Mouse (Mus musculus) neural tube, embryonic 13.5 days (tissue): ENCODE data around the gene Gm20388. TPM values are rescaled to one million over a fixed set of nuclear protein-coding genes. Genes with fewer than 3 reads are reported as not detected.
A peak's percentile ranks its signal among the peaks of the same experiment; 100 is the strongest.

Experiments used
- ATAC-seq: fragments of 200-750 bp; cut with Nextera tagmentation; 2 replicates; pipeline ENCODE4 v1.8.0; 2017; ENCODE audit warnings: low read depth, mild to moderate bottlenecking, moderate TSS enrichment, moderate library complexity
- H3K27ac ChIP-seq: fragments of 300-500 bp; sonication (generic); replicated peaks from 2 replicates; pipeline ENCODE4 v1.5.1; 2015; ENCODE audit warnings: moderate library complexity, mild to moderate bottlenecking, inconsistent platforms
- H3K27me3 ChIP-seq: fragments of 300-500 bp; sonication (generic); 2 replicates; pipeline ENCODE4 v1.6.1; 2015; ENCODE audit warnings: mild to moderate bottlenecking, inconsistent platforms
- H3K36me3 ChIP-seq: fragments of 300-500 bp; sonication (generic); 2 replicates; pipeline ENCODE4 v1.6.1; 2015; ENCODE audit warnings: mild to moderate bottlenecking, inconsistent platforms
- H3K4me1 ChIP-seq: fragments of 300-500 bp; sonication (generic); replicated peaks from 2 replicates; pipeline ENCODE4 v1.6.1; 2015; ENCODE audit warnings: inconsistent platforms
- H3K4me2 ChIP-seq: fragments of 300-500 bp; sonication (generic); 2 replicates; pipeline ENCODE4 v1.6.1; 2015; ENCODE audit warnings: inconsistent platforms, mild to moderate bottlenecking, moderate library complexity
- H3K4me3 ChIP-seq: fragments of 300-500 bp; sonication (generic); 2 replicates; pipeline ENCODE4 v1.5.1; 2015; ENCODE audit warnings: mild to moderate bottlenecking, inconsistent platforms
- H3K9ac ChIP-seq: fragments of 300-500 bp; sonication (generic); 2 replicates; pipeline ENCODE4 v1.6.1; 2015; ENCODE audit warnings: moderate library complexity, mild to moderate bottlenecking, inconsistent platforms
- H3K9me3 ChIP-seq: fragments of 300-500 bp; sonication (generic); 2 replicates; pipeline ENCODE4 v1.6.1; 2016; ENCODE audit warnings: inconsistent platforms
- WGBS: fragments of 180-500 bp; shearing (Covaris S2); methylation state at CpG from one replicate; pipeline ENCODE4 v1.1.7; 2015; 5-methylcytosine and 5-hydroxymethylcytosine counted together
- polyA plus RNA-seq: library from polyadenylated mRNA; unstranded; fragments of >200 nt; fragmentation: Nextera tagmentation; extraction: Ambion mirVana; gene quantifications from 2 replicates; pipeline ENCODE4 v1.2.1, GENCODE M21; 2015

The Gm20388 gene
- polyA plus RNA-seq, 1 experiment from 2014 or later: 0.27 TPM

GRCm38 (mm10) chr8:122775285-122776155 is 2864.9 kb downstream of the Gm20388 start, which contains the start of gene Acsf3:
Gene Acsf3 (plus strand): TSS chr8:122775486.
- Histone ChIP-seq H3K4me2 (peak within 1 kb of the TSS; percentile 81), H3K9ac (peak within 1 kb of the TSS; percentile 90), H3K4me3 (peak within 1 kb of the TSS; percentile 71), H3K9me3 (no peaks in the 10 kb centered on the region), H3K27me3 (peaks cover 23% of the 10 kb centered on the region), H3K27ac (0 out of 2 replicates have a peak within 1 kb of the TSS, but pooled peaks have one; percentile 16), H3K4me1 (peaks cover 17% of the 10 kb centered on the region), H3K36me3 (peaks cover 6% of the 10 kb centered on the region)
- peak; percentile 70; the same call in 1 of the 2 replicates for ATAC-seq
- 1% methylated on average over 50 of the region's 50 CpGs for WGBS

- no peak overlapping the region for H3K4me3 ChIP-seq
- no peak for ATAC-seq
- no peak overlapping the region for H3K27ac ChIP-seq
- no peak overlapping the region for H3K9ac ChIP-seq
- peaks cover 27% of the 10 kb centered on the region for H3K36me3 ChIP-seq
- H3K4me1 ChIP-seq: peaks cover 17% of the 10 kb centered on the region
- H3K27me3 ChIP-seq: peaks cover 19% of the 10 kb centered on the region
- 90% methylated on average over 6 of the region's 6 CpGs for WGBS
- H3K9me3 ChIP-seq: no peaks in the 10 kb centered on the region
- H3K4me2 ChIP-seq: no peak overlapping the region
Observed at GRCm38 (mm10) chr8:122777701-122778100, 2867.1 kb downstream of the Gm20388 start.

GRCm38 (mm10) chr8:122778703-122779239 is 2868.1 kb downstream of the Gm20388 start:
- WGBS: 82% methylated on average over 3 of the region's 3 CpGs
- H3K36me3 ChIP-seq: peaks cover 38% of the 10 kb centered on the region
- no peak overlapping the region for H3K9ac ChIP-seq
- H3K4me1 ChIP-seq: peaks cover 17% of the 10 kb centered on the region
- peaks cover 10% of the 10 kb centered on the region; the same call in 1 of the 2 replicates for H3K27me3 ChIP-seq
- H3K4me2 ChIP-seq: no peak overlapping the region
- ATAC-seq: no peak
- H3K9me3 ChIP-seq: no peaks in the 10 kb centered on the region
- H3K4me3 ChIP-seq: no peak overlapping the region
- no peak overlapping the region for H3K27ac ChIP-seq

- peaks cover 42% of the 10 kb centered on the region for H3K36me3 ChIP-seq
- H3K9me3 ChIP-seq: no peaks in the 10 kb centered on the region
- peaks cover 17% of the 10 kb centered on the region for H3K4me1 ChIP-seq
- 0 out of 2 replicates have a peak, but pooled peaks cover 7% of the 10 kb centered on the region for H3K27me3 ChIP-seq
- no peak overlapping the region for H3K27ac ChIP-seq
- 74% methylated on average over 9 of the region's 9 CpGs for WGBS
- no peak overlapping the region for H3K4me3 ChIP-seq
- no peak overlapping the region for H3K4me2 ChIP-seq
- H3K9ac ChIP-seq: no peak overlapping the region
- ATAC-seq: no peak
Observed at GRCm38 (mm10) chr8:122779255-122779654, 2868.6 kb downstream of the Gm20388 start.

- no peak for ATAC-seq
- 88% methylated on average over 1 of the region's 1 CpGs for WGBS
- H3K27ac ChIP-seq: no peak overlapping the region
- no peak overlapping the region for H3K4me2 ChIP-seq
- no peaks in the 10 kb centered on the region for H3K4me1 ChIP-seq
- no peaks in the 10 kb centered on the region for H3K9me3 ChIP-seq
- H3K4me3 ChIP-seq: no peak overlapping the region
- peaks cover 92% of the 10 kb centered on the region for H3K36me3 ChIP-seq
- no peak overlapping the region for H3K9ac ChIP-seq
- H3K27me3 ChIP-seq: no peaks in the 10 kb centered on the region
Observed at GRCm38 (mm10) chr8:122784756-122785155, 2874.1 kb downstream of the Gm20388 start.

- Histone ChIP-seq H3K4me1 (peaks cover 22% of the 10 kb centered on the region), H3K4me2 (no peak overlapping the region), H3K9ac (no peak overlapping the region), H3K36me3 (peaks cover 65% of the 10 kb centered on the region), H3K27me3 (no peaks in the 10 kb centered on the region), H3K9me3 (no peaks in the 10 kb centered on the region), H3K27ac (no peak overlapping the region), H3K4me3 (no peak overlapping the region)
- ATAC-seq: no peak
- 92% methylated on average over 5 of the region's 5 CpGs for WGBS
Observed at GRCm38 (mm10) chr8:122789796-122790195, 2879.2 kb downstream of the Gm20388 start.

GRCm38 (mm10) chr8:122793375-122794174 is 2882.9 kb downstream of the Gm20388 start:
- Histone ChIP-seq H3K27ac (peak overlapping the region; percentile 92), H3K4me1 (peaks cover 24% of the 10 kb centered on the region), H3K27me3 (no peaks in the 10 kb centered on the region), H3K9ac (peak overlapping the region; percentile 38), H3K4me2 (no peak overlapping the region), H3K4me3 (no peak overlapping the region), H3K9me3 (no peaks in the 10 kb centered on the region), H3K36me3 (peaks cover 32% of the 10 kb centered on the region)
- WGBS: 52% methylated on average over 18 of the region's 18 CpGs
- ATAC-seq: peak; percentile 82

- Histone ChIP-seq H3K4me2 (no peak overlapping the region), H3K9me3 (no peaks in the 10 kb centered on the region), H3K27ac (peak overlapping the region; percentile 92), H3K4me3 (no peak overlapping the region), H3K4me1 (peaks cover 24% of the 10 kb centered on the region), H3K9ac (peak overlapping the region; percentile 38), H3K36me3 (peaks cover 27% of the 10 kb centered on the region), H3K27me3 (no peaks in the 10 kb centered on the region)
- 58% methylated on average over 5 of the region's 5 CpGs for WGBS
- no peak; the same call in 1 of the 2 replicates for ATAC-seq
Observed at GRCm38 (mm10) chr8:122794175-122794454, 2883.5 kb downstream of the Gm20388 start.

GRCm38 (mm10) chr8:122803906-122804761 is 2893.5 kb downstream of the Gm20388 start:
- H3K27ac ChIP-seq: peak overlapping the region; percentile 93
- peaks cover 64% of the 10 kb centered on the region for H3K4me1 ChIP-seq
- peak; percentile 87 for ATAC-seq
- no peak overlapping the region for H3K4me3 ChIP-seq
- H3K27me3 ChIP-seq: no peaks in the 10 kb centered on the region
- H3K4me2 ChIP-seq: peak overlapping the region; percentile 21; the same call in 1 of the 2 replicates
- no peaks in the 10 kb centered on the region for H3K9me3 ChIP-seq
- WGBS: 9% methylated on average over 15 of the region's 15 CpGs
- peaks cover 4% of the 10 kb centered on the region; the same call in 1 of the 2 replicates for H3K36me3 ChIP-seq
- peak overlapping the region; percentile 26 for H3K9ac ChIP-seq

GRCm38 (mm10) chr8:122805349-122805748 is 2894.7 kb downstream of the Gm20388 start:
- Histone ChIP-seq H3K27ac (peak overlapping the region; percentile 93), H3K4me1 (peaks cover 69% of the 10 kb centered on the region)
- WGBS: 18% methylated on average over 3 of the region's 3 CpGs

GRCm38 (mm10) chr8:122806956-122807538 is 2896.4 kb downstream of the Gm20388 start:
- WGBS: 33% methylated on average over 7 of the region's 7 CpGs

More at GRCm38 (mm10) chr8:122805349-122805748, 2894.7 kb downstream of the Gm20388 start:
- H3K4me2 ChIP-seq: no peak overlapping the region
- no peak overlapping the region for H3K4me3 ChIP-seq
- no peaks in the 10 kb centered on the region for H3K27me3 ChIP-seq
- no peaks in the 10 kb centered on the region for H3K36me3 ChIP-seq
- no peaks in the 10 kb centered on the region for H3K9me3 ChIP-seq
- H3K9ac ChIP-seq: no peak overlapping the region
- peak; percentile 38 for ATAC-seq

More at GRCm38 (mm10) chr8:122806956-122807538, 2896.4 kb downstream of the Gm20388 start:
- H3K4me3 ChIP-seq: no peak overlapping the region
- H3K27me3 ChIP-seq: no peaks in the 10 kb centered on the region
- H3K4me2 ChIP-seq: no peak overlapping the region
- peaks cover 86% of the 10 kb centered on the region for H3K4me1 ChIP-seq
- peak overlapping the region; percentile 93 for H3K27ac ChIP-seq
- H3K36me3 ChIP-seq: no peaks in the 10 kb centered on the region
- peak overlapping the region; percentile 60; the same call in 1 of the 2 replicates for H3K9ac ChIP-seq
- ATAC-seq: peak; percentile 4; the same call in 1 of the 2 replicates
- no peaks in the 10 kb centered on the region for H3K9me3 ChIP-seq
